Mouse (Mus musculus) heart, postnatal 0 days (tissue): ENCODE measurements at regions not wholly inside any gene's neighbourhood (a gene's known extent, or its start where the extent isn't known, plus 50 kb on each side); places are given as distances from the start of the nearest gene placed in this dataset.

Source experiments
- CTCF ChIP-seq: IDR thresholded peaks from 2 replicates; pipeline ENCODE4 v1.5.1; 2016; ENCODE audit warnings: antibody characterized with exemption, control low read depth, low read depth
- EP300 ChIP-seq: IDR thresholded peaks from 2 replicates; pipeline ENCODE4 v1.6.1; 2016; ENCODE audit warnings: antibody characterized with exemption, low read depth

GRCm38 (mm10) chr13:83208111-83208510 lies 295.7 kb upstream of the Mef2c start:
- no peak for TF ChIP-seq CTCF
- TF ChIP-seq EP300: no peak
